Mouse (Mus musculus) left cerebral cortex, postnatal 10 days (tissue): ENCODE measurements around the gene Zfand2b. TPM values are rescaled to one million over a fixed set of nuclear protein-coding genes. Genes with fewer than 3 reads are reported as not detected.

Source experiments
- DNase-seq, 2 experiments: peaks; one replicate each; pipeline ENCODE4 v3.0.0; 2021 to 2022; ENCODE audit warnings: low spot score in 2 of 2, mixed read lengths in 1 of 2; ENCODE audit errors: extremely low spot score in 1 of 2
- intact Hi-C: fragments of 180-260 bp; cut with DNase I; formaldehyde crosslinking; loops from one replicate; pipeline ENCODE4 v1.15.1; 2025
- total RNA-seq, 2 experiments: library from RNA; stranded (reverse); gene quantifications; 2 replicates each; pipeline ENCODE4 v1.2.3; 2021

Gene Zfand2b
- total RNA-seq, 2 experiments from 2014 or later = 20.2 to 21.3 TPM

- no peak for DNase-seq
- intact Hi-C loops = no loop called here
Observed at GRCm38 (mm10) chr1:75158990-75159389, 9.5 kb upstream of the Zfand2b start.

- no peak for DNase-seq
- intact Hi-C loops = no loop called here
Observed at GRCm38 (mm10) chr1:75159540-75160255, 8.7 kb upstream of the Zfand2b start.

- intact Hi-C loops = no loop called here
Observed at GRCm38 (mm10) chr1:75160256-75160617, 8.2 kb upstream of the Zfand2b start.

GRCm38 (mm10) chr1:75168093-75168471 is 364 bp upstream of the Zfand2b start:
- no peak for DNase-seq
- intact Hi-C loops = no loop called here

More at GRCm38 (mm10) chr1:75160256-75160617, 8.2 kb upstream of the Zfand2b start:
- DNase-seq = no peak

- DNase-seq = peak; percentile 54 to 65
- intact Hi-C loops = no loop called here
Observed at GRCm38 (mm10) chr1:75179334-75180104, 11.1 kb downstream of the Zfand2b start.

- intact Hi-C loops = no loop called here
- DNase-seq = peak; percentile 95
Observed at GRCm38 (mm10) chr1:75180105-75180590, 11.7 kb downstream of the Zfand2b start, which contains the start of gene Abcb6. Abcb6 (minus strand) TSS chr1:75180392.

- no peak for DNase-seq
- intact Hi-C loops = no loop called here
Observed at GRCm38 (mm10) chr1:75180741-75181140, 12.3 kb downstream of the Zfand2b start.

- no peak for DNase-seq
- intact Hi-C loops = no loop called here
Observed at GRCm38 (mm10) chr1:75181377-75181870, 13.0 kb downstream of the Zfand2b start.

GRCm38 (mm10) chr1:75182160-75182559 is 13.7 kb downstream of the Zfand2b start:
- intact Hi-C loops = no loop called here
- peak in 1 of 2 experiments; percentile 40 for DNase-seq

- intact Hi-C loops = no loop called here
- peak in 1 of 2 experiments; percentile 50 for DNase-seq
Observed at GRCm38 (mm10) chr1:75185495-75185894, 17.0 kb downstream of the Zfand2b start.

GRCm38 (mm10) chr1:75187126-75187525 is 18.7 kb downstream of the Zfand2b start:
- intact Hi-C loops = no loop called here
- DNase-seq = no peak

- intact Hi-C loops = no loop called here
- DNase-seq = no peak
Observed at GRCm38 (mm10) chr1:75187914-75188483, 19.6 kb downstream of the Zfand2b start.

- intact Hi-C loops = no loop called here
- DNase-seq = no peak
Observed at GRCm38 (mm10) chr1:75190577-75190976, 22.1 kb downstream of the Zfand2b start.

- no peak for DNase-seq
- intact Hi-C loops = no loop called here
Observed at GRCm38 (mm10) chr1:75191258-75191621, 22.8 kb downstream of the Zfand2b start.

GRCm38 (mm10) chr1:75191622-75192402 is 23.4 kb downstream of the Zfand2b start, which contains the start of the genes Ankzf1 and Atg9a:
Ankzf1 (plus strand) TSS chr1:75192151.
Atg9a (minus strand) TSS chr1:75192196.
- intact Hi-C loops = no loop called here

GRCm38 (mm10) chr1:75192452-75192851 is 24.0 kb downstream of the Zfand2b start:
- intact Hi-C loops = no loop called here
- DNase-seq = no peak

More at GRCm38 (mm10) chr1:75191622-75192402, 23.4 kb downstream of the Zfand2b start, which contains the start of the genes Ankzf1 and Atg9a:
- peak; percentile 97 for DNase-seq

- DNase-seq = no peak
- intact Hi-C loops = no loop called here
Observed at GRCm38 (mm10) chr1:75201236-75201635, 32.8 kb downstream of the Zfand2b start.

- intact Hi-C loops = no loop called here
- peak in 1 of 2 experiments; percentile 49 for DNase-seq
Observed at GRCm38 (mm10) chr1:75208967-75209678, 40.7 kb downstream of the Zfand2b start.
